Comparison of ENCODE assay signal across 12 mouse cellular contexts in genomic region chr7:49199366-49199765, GRCm38 (mm10).
DNase-seq lines count a peak whose midpoint lies in the region; ATAC-seq lines count a peak whose summit lies in the region.
"Had no signal": no experiment of that assay in that cellular context is flagged by ENCODE, and none has a peak within 500 bp of the region (broad histone marks: within the 10 kb centered on the region; RNA-seq: fewer than 3 reads in every experiment).

No protein-coding gene starts in this region.

- ATAC-seq in cerebellum, adult (ENCODE audit: insufficient number of reproducible peaks, low FRiP score, low TSS enrichment) = no peak
- ATAC-seq: liver, embryonic 12.5 days had no signal

- WGBS in hindbrain, embryonic 10.5 days = 64% methylated on average over 6 of the region's 6 CpGs

- peaks cover 19% of the 10 kb centered on the region for H3K4me1 ChIP-seq in hindbrain, embryonic 10.5 days (replicated peaks)
- H3K4me1 ChIP-seq: liver, embryonic 12.5 days had no signal

- DNase-seq in cerebellum, adult 9-11 months = peak; percentile 29
- no peak for DNase-seq in hindbrain, embryonic 10.5 days (ENCODE audit: low spot score)
- DNase-seq in layer of hippocampus, postnatal 25 days (ENCODE audit: extremely low spot score in 1 of 2, low spot score in 1 of 2) = peak; percentile 54 to 55
- DNase-seq in right cerebral cortex, adult 18-20 months = peak; percentile 63
- DNase-seq in testis, postnatal 14 days (ENCODE audit: low spot score) = no peak
- DNase-seq in testis, postnatal 10 days (ENCODE audit: low spot score) = no peak
- DNase-seq in heart, postnatal 10 days = no peak
- DNase-seq: adrenal gland, postnatal 36 days; kidney, postnatal 10 days had no signal

- no peak overlapping the region for H3K4me3 ChIP-seq in hindbrain, embryonic 10.5 days
- H3K4me3 ChIP-seq: heart, embryonic 15.5 days; liver, embryonic 12.5 days had no signal

- intact Hi-C loops in heart, postnatal 10 days (cut with DNase I) = no loop called here

- H3K36me3 ChIP-seq in hindbrain, embryonic 10.5 days = no peaks in the 10 kb centered on the region
- H3K36me3 ChIP-seq: heart, embryonic 15.5 days; liver, embryonic 12.5 days had no signal

- no peaks in the 10 kb centered on the region for H3K9me3 ChIP-seq in hindbrain, embryonic 10.5 days
- H3K9me3 ChIP-seq: heart, embryonic 15.5 days; liver, embryonic 12.5 days had no signal

- no peaks in the 10 kb centered on the region for H3K27me3 ChIP-seq in hindbrain, embryonic 10.5 days (ENCODE audit: insufficient read depth, poor library complexity, severe bottlenecking)

- H3K27ac ChIP-seq in hindbrain, embryonic 10.5 days = 0 out of 2 replicates have a peak overlapping the region, but pooled peaks have one; percentile 25
- H3K27ac ChIP-seq: heart, embryonic 15.5 days; liver, embryonic 12.5 days had no signal

Comparison
In these comparisons a context has a peak if more than half of its experiments do, and no peak if none do; other contexts are left out.
1. DNase-seq: peak in cerebellum, adult 9-11 months (single experiment), layer of hippocampus, postnatal 25 days (2 of 2) and right cerebral cortex, adult 18-20 months (single experiment); none in hindbrain, embryonic 10.5 days (single experiment), testis, postnatal 14 days (single experiment), testis, postnatal 10 days (single experiment) and heart, postnatal 10 days (0 of 2).